Mouse (Mus musculus): ENCODE measurements around the gene Map2k6.

GRCm38 (mm10) chr11:110365016-110365415 is 33.9 kb upstream of the Map2k6 start:
- no peak for TF ChIP-seq CTCF (IDR thresholded peaks at IDR 0.05; ENCODE audit: low read depth, low read length)
- TF ChIP-seq GATA1 (IDR thresholded peaks at IDR 0.05; ENCODE audit: borderline replicate concordance, low read length): no peak
- no peak for TF ChIP-seq TAL1 (conservative IDR thresholded peaks at IDR 0.05; ENCODE audit: low read depth, low read length)
- TF ChIP-seq GATA2 (IDR thresholded peaks at IDR 0.05; ENCODE audit: borderline replicate concordance, low read depth, low read length): no peak
- TF ChIP-seq POLR2AphosphoS5 (IDR thresholded peaks at IDR 0.05; ENCODE audit: insufficient replicate concordance, low read depth, low read length): no peak
